Mouse (Mus musculus) MN1 (cell line): ENCODE results near the gene Olfr693.
"Not testable (repeated sequence)": the region's sequence is repeated elsewhere in the genome, so short reads cannot be mapped to it uniquely, and the experiment has no call there.

Source experiments
- DNase-seq: peaks from one replicate; pipeline ENCODE4 v3.0.0-alpha.2; 2016; ENCODE audit warnings: low spot score

The Olfr693 gene

GRCm38 (mm10) chr7:106680484-106680883 is at the start of gene Olfr693:
TSS of gene Olfr693 (minus strand) at chr7:106680584.
- DNase-seq: no peak

- not testable (repeated sequence) for DNase-seq
Observed at GRCm38 (mm10) chr7:106725654-106726053, 45.3 kb upstream of the Olfr693 start.

GRCm38 (mm10) chr7:106716296-106716695 is 35.9 kb upstream of the Olfr693 start, which contains the start of gene Olfr695:
TSS of gene Olfr695 (minus strand) at chr7:106716396.
- no peak for DNase-seq

GRCm38 (mm10) chr7:106711463-106711862 is 31.1 kb upstream of the Olfr693 start:
- DNase-seq: no peak

GRCm38 (mm10) chr7:106707705-106708104 is 27.3 kb upstream of the Olfr693 start:
- DNase-seq: not testable (repeated sequence)

- DNase-seq: no peak
Observed at GRCm38 (mm10) chr7:106696891-106697290, 16.5 kb upstream of the Olfr693 start.

- no peak for DNase-seq
Observed at GRCm38 (mm10) chr7:106692976-106693375, 12.6 kb upstream of the Olfr693 start.

- DNase-seq: no peak
Observed at GRCm38 (mm10) chr7:106691714-106692113, 11.3 kb upstream of the Olfr693 start, which contains the start of gene Olfr694. TSS of gene Olfr694 (minus strand) at chr7:106691814.

GRCm38 (mm10) chr7:106685382-106685781 is 5.0 kb upstream of the Olfr693 start:
- no peak for DNase-seq

- DNase-seq: no peak
Observed at GRCm38 (mm10) chr7:106652344-106652652, 28.1 kb downstream of the Olfr693 start.

- DNase-seq: no peak
Observed at GRCm38 (mm10) chr7:106651555-106652343, 28.6 kb downstream of the Olfr693 start.

GRCm38 (mm10) chr7:106649774-106650173 is 30.6 kb downstream of the Olfr693 start:
- no peak for DNase-seq

GRCm38 (mm10) chr7:106645261-106645660 is 35.1 kb downstream of the Olfr693 start:
- no peak for DNase-seq

- DNase-seq: no peak
Observed at GRCm38 (mm10) chr7:106644222-106644870, 36.0 kb downstream of the Olfr693 start.

GRCm38 (mm10) chr7:106640839-106641238 is 39.5 kb downstream of the Olfr693 start:
- no peak for DNase-seq

- DNase-seq: no peak
Observed at GRCm38 (mm10) chr7:106635560-106635959, 44.8 kb downstream of the Olfr693 start.
